Mouse (Mus musculus): ENCODE measurements around the gene Clec16a. TPM values are rescaled to one million over a fixed set of nuclear protein-coding genes. Genes with fewer than 3 reads are reported as not detected.

Gene Clec16a
- polyA plus RNA-seq, 1 experiment from 2014 or later: 38.9 TPM

- Histone ChIP-seq H3K36me3 (peaks cover 26% of the 10 kb centered on the region), H3K27me3 (no peaks in the 10 kb centered on the region), H3K4me2 (replicated peaks) (no peak overlapping the region), H3K9me3 (no peaks in the 10 kb centered on the region), H3K4me1 (peaks cover 8% of the 10 kb centered on the region), H3K9ac (no peak overlapping the region), H3K4me3 (no peak overlapping the region), H3K27ac (no peak overlapping the region)
- WGBS: 89% methylated on average over 4 of the region's 4 CpGs
- ATAC-seq (ENCODE audit: insufficient number of reproducible peaks, insufficient read depth, low FRiP score, low TSS enrichment): no peak
Observed at GRCm38 (mm10) chr16:10567153-10567552, 22.0 kb downstream of the Clec16a start.

DNA sequence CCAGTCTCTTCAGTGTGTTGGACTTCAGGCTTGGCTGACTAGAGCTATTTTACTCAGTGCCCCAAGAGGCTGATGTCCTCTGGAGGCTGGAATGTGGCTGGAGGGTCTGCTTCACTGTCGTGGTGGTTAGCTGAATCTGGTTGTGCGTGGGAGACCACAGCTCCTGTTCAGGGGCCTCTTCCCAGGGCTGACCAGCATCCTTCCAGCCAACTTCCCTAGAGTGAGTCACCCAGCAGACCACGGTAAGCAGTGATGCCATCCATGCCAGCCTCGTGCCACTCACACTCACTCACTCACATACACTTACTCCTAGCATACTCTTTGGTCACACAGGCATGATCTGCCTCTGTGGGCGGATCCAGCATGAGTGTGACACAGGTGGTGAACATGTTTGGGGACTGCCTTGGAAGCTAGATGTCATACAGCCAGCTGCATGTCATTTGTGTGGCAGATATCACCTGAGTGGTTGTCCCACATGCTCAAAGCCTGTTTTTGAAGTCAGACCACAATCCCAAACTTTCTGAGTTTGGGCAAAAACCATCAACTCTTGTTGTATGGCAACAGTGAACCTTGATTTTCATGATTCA, 24.8 kb downstream of the Clec16a start:
- H3K4me3 ChIP-seq: no peak overlapping the region
- no peak overlapping the region for H3K4me2 ChIP-seq (replicated peaks)
- H3K36me3 ChIP-seq: peaks cover 30% of the 10 kb centered on the region; the same call in 1 of the 2 replicates
- H3K4me1 ChIP-seq: peaks cover 8% of the 10 kb centered on the region
- 81% methylated on average over 5 of the region's 5 CpGs for WGBS
- ATAC-seq (ENCODE audit: insufficient number of reproducible peaks, insufficient read depth, low FRiP score, low TSS enrichment): no peak
- H3K9ac ChIP-seq: no peak overlapping the region
- no peaks in the 10 kb centered on the region for H3K27me3 ChIP-seq
- no peak overlapping the region for H3K27ac ChIP-seq
- H3K9me3 ChIP-seq: no peaks in the 10 kb centered on the region

GRCm38 (mm10) chr16:10570708-10571107, 25.6 kb downstream of the Clec16a start:
- peaks cover 33% of the 10 kb centered on the region; the same call in 1 of the 2 replicates for H3K36me3 ChIP-seq

GRCm38 (mm10) chr16:10571820-10572219, 26.7 kb downstream of the Clec16a start:
- ATAC-seq (ENCODE audit: insufficient number of reproducible peaks, insufficient read depth, low FRiP score, low TSS enrichment): no peak
- Histone ChIP-seq H3K36me3 (peaks cover 37% of the 10 kb centered on the region; the same call in 1 of the 2 replicates), H3K27me3 (no peaks in the 10 kb centered on the region), H3K4me3 (no peak overlapping the region), H3K9ac (no peak overlapping the region), H3K9me3 (no peaks in the 10 kb centered on the region), H3K27ac (no peak overlapping the region), H3K4me2 (replicated peaks) (no peak overlapping the region), H3K4me1 (no peaks in the 10 kb centered on the region)
- WGBS: 40% methylated on average over 2 of the region's 2 CpGs

More at GRCm38 (mm10) chr16:10570708-10571107, 25.6 kb downstream of the Clec16a start:
- Histone ChIP-seq H3K9ac (no peak overlapping the region), H3K4me1 (peaks cover 6% of the 10 kb centered on the region), H3K27ac (no peak overlapping the region), H3K27me3 (no peaks in the 10 kb centered on the region), H3K9me3 (no peaks in the 10 kb centered on the region), H3K4me3 (no peak overlapping the region), H3K4me2 (replicated peaks) (no peak overlapping the region)
- 55% methylated on average over 1 of the region's 1 CpGs for WGBS
- no peak for ATAC-seq (ENCODE audit: insufficient number of reproducible peaks, insufficient read depth, low FRiP score, low TSS enrichment)

- no peaks in the 10 kb centered on the region for H3K9me3 ChIP-seq
- no peak overlapping the region for H3K4me3 ChIP-seq
- WGBS: 78% methylated on average over 2 of the region's 2 CpGs
- no peaks in the 10 kb centered on the region for H3K27me3 ChIP-seq
- H3K4me1 ChIP-seq: no peaks in the 10 kb centered on the region
- ATAC-seq (ENCODE audit: insufficient number of reproducible peaks, insufficient read depth, low FRiP score, low TSS enrichment): no peak
- peaks cover 40% of the 10 kb centered on the region for H3K36me3 ChIP-seq
- no peak overlapping the region for H3K4me2 ChIP-seq (replicated peaks)
- H3K27ac ChIP-seq: no peak overlapping the region
- no peak overlapping the region for H3K9ac ChIP-seq
Observed at GRCm38 (mm10) chr16:10574936-10575335, 29.8 kb downstream of the Clec16a start.

DNA sequence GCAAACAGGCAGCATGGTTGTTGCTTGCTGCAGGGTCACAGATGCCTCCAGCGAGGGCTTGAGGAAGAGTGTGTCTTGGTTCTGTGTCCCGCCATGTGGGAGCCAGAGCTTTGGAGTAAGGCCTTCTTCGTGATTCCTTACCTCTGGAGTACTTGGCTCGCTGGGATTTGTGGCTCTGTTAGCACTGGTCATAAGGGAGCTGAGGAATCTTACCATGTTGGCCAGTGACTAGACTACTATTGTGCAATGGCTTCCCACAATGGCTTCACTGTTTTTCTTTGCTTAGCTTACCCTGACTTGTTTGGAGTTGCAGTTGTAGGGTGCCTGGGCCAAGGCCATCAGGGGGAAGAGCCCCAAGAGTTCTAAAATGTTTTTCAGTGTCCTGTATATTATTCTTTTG, 30.8 kb downstream of the Clec16a start:
- Histone ChIP-seq H3K9me3 (no peaks in the 10 kb centered on the region), H3K4me3 (no peak overlapping the region), H3K4me1 (no peaks in the 10 kb centered on the region), H3K4me2 (replicated peaks) (no peak overlapping the region), H3K27ac (no peak overlapping the region), H3K9ac (no peak overlapping the region), H3K27me3 (no peaks in the 10 kb centered on the region), H3K36me3 (peaks cover 47% of the 10 kb centered on the region)
- 78% methylated on average over 4 of the region's 4 CpGs for WGBS
- ATAC-seq (ENCODE audit: insufficient number of reproducible peaks, insufficient read depth, low FRiP score, low TSS enrichment): no peak

- no peak for ATAC-seq (ENCODE audit: insufficient number of reproducible peaks, insufficient read depth, low FRiP score, low TSS enrichment)
- no peak overlapping the region for H3K9ac ChIP-seq
- H3K4me3 ChIP-seq: no peak overlapping the region
- H3K27ac ChIP-seq: no peak overlapping the region
- no peaks in the 10 kb centered on the region for H3K4me1 ChIP-seq
- 60% methylated on average over 5 of the region's 5 CpGs for WGBS
- no peaks in the 10 kb centered on the region for H3K27me3 ChIP-seq
- no peaks in the 10 kb centered on the region for H3K9me3 ChIP-seq
- peaks cover 49% of the 10 kb centered on the region for H3K36me3 ChIP-seq
- no peak overlapping the region for H3K4me2 ChIP-seq (replicated peaks)
Observed at GRCm38 (mm10) chr16:10577548-10577947, 32.4 kb downstream of the Clec16a start.

GRCm38 (mm10) chr16:10578376-10578775, 33.2 kb downstream of the Clec16a start:
- Histone ChIP-seq H3K9ac (no peak overlapping the region), H3K4me1 (no peaks in the 10 kb centered on the region), H3K27me3 (no peaks in the 10 kb centered on the region), H3K27ac (no peak overlapping the region), H3K4me2 (replicated peaks) (no peak overlapping the region), H3K36me3 (peaks cover 46% of the 10 kb centered on the region), H3K4me3 (no peak overlapping the region), H3K9me3 (no peaks in the 10 kb centered on the region)
- 69% methylated on average over 1 of the region's 1 CpGs for WGBS
- no peak for ATAC-seq (ENCODE audit: insufficient number of reproducible peaks, insufficient read depth, low FRiP score, low TSS enrichment)

DNA sequence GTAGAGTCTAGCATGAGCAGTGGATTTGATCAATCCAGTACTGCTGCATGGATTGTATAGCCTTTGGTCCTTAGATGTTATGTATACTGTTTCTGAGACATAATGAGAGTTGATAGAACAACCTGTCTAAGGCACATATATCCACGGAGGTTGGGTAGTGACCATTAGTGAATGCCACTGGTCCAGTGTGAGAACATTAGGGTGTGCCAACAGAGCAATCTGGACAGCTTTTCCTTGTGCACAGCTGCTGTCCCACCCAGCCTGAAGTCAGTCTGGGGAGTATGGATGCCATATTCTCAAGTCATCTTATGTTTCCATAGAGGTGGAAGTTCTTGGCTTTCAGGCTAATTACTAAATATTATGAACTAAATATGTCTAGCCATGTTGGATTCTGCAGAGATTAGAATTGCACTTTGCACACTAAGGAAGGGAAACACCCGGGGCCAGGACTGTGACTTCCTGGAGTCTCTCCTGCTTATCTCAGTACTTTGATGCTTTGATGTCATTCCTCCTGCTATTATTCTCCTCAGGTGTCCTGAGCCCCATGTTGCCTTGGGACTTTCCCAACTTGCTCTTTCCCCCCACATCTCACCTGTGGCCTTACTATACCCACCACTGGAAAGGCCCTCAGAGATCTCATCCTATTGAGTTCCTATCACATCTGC, 36.2 kb downstream of the Clec16a start:
- WGBS: 79% methylated on average over 2 of the region's 2 CpGs
- no peak for ATAC-seq (ENCODE audit: insufficient number of reproducible peaks, insufficient read depth, low FRiP score, low TSS enrichment)
- Histone ChIP-seq H3K27ac (no peak overlapping the region), H3K4me3 (no peak overlapping the region), H3K9ac (no peak overlapping the region), H3K4me2 (replicated peaks) (no peak overlapping the region), H3K4me1 (no peaks in the 10 kb centered on the region), H3K27me3 (no peaks in the 10 kb centered on the region), H3K9me3 (no peaks in the 10 kb centered on the region), H3K36me3 (peaks cover 44% of the 10 kb centered on the region)

DNA sequence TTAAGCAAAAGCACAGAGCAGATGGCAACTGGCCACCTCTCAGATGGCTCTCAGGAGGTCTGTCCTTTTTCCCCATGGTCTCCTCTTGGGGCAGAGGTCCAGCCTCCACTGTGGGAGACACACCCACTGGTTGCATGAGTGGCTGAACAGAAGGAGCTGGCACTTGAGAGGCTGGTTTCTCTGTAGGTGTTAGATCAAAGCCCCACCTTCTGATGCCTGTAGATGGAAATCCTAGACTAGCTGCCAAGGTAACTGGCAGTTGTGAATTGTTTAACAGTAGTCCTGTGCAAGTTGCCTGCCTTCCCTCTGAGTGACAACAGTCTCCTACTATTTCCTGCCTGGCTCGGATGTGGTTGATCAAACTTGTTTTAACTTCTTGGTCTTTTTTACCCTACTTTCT, 40.0 kb downstream of the Clec16a start:
- Histone ChIP-seq H3K27ac (no peak overlapping the region), H3K9me3 (no peaks in the 10 kb centered on the region), H3K4me1 (no peaks in the 10 kb centered on the region), H3K4me2 (replicated peaks) (no peak overlapping the region), H3K9ac (no peak overlapping the region), H3K36me3 (peaks cover 36% of the 10 kb centered on the region), H3K4me3 (no peak overlapping the region), H3K27me3 (no peaks in the 10 kb centered on the region)
- 63% methylated on average over 1 of the region's 1 CpGs for WGBS
- ATAC-seq (ENCODE audit: insufficient number of reproducible peaks, insufficient read depth, low FRiP score, low TSS enrichment): no peak

GRCm38 (mm10) chr16:10586546-10586945, 41.4 kb downstream of the Clec16a start:
- WGBS: 82% methylated on average over 3 of the region's 3 CpGs
- H3K27ac ChIP-seq: no peak overlapping the region
- H3K4me2 ChIP-seq (replicated peaks): no peak overlapping the region
- no peak for ATAC-seq (ENCODE audit: insufficient number of reproducible peaks, insufficient read depth, low FRiP score, low TSS enrichment)
- H3K9me3 ChIP-seq: no peaks in the 10 kb centered on the region
- H3K4me1 ChIP-seq: no peaks in the 10 kb centered on the region
- no peak overlapping the region for H3K4me3 ChIP-seq
- no peak overlapping the region for H3K9ac ChIP-seq
- H3K27me3 ChIP-seq: no peaks in the 10 kb centered on the region
- peaks cover 24% of the 10 kb centered on the region for H3K36me3 ChIP-seq
